Mouse (Mus musculus): Measurements from ENCODE around the gene Brsk2.

- TF ChIP-seq FLI1 (IDR thresholded peaks at IDR 0.05; ENCODE audit: low read length) (no peak), GATA1 (IDR thresholded peaks at IDR 0.05; ENCODE audit: borderline replicate concordance, low read length) (no peak)
Measured at GRCm38 (mm10) chr7:141988314-141988806, 38.8 kb downstream of the Brsk2 start.
